Mouse (Mus musculus) frontal cortex, adult 2 months (tissue): ENCODE results near the gene Clec1a. TPM values are rescaled to one million over a fixed set of nuclear protein-coding genes. Genes with fewer than 3 reads are reported as not detected.
A peak's percentile ranks its signal among the peaks of the same experiment; 100 is the strongest.
"Not testable (repeated sequence)": the region's sequence is repeated elsewhere in the genome, so short reads cannot be mapped to it uniquely, and the experiment has no call there.

ENCODE experiments used
- DNase-seq, 2 experiments: peaks; one replicate each; pipeline ENCODE4 v3.0.0; 2022; ENCODE audit warnings: low spot score in 1 of 2; ENCODE audit errors: extremely low spot score in 1 of 2
- polyA plus RNA-seq: library from polyadenylated mRNA; depleted of rRNA; stranded (reverse); fragments of >200 nt; gene quantifications from 2 replicates; pipeline ENCODE4 v1.2.3, GENCODE M21; 2012; rRNA removed

Gene Clec1a
- polyA plus RNA-seq = 1.4 and 1.9 TPM in 2 replicates

DNA sequence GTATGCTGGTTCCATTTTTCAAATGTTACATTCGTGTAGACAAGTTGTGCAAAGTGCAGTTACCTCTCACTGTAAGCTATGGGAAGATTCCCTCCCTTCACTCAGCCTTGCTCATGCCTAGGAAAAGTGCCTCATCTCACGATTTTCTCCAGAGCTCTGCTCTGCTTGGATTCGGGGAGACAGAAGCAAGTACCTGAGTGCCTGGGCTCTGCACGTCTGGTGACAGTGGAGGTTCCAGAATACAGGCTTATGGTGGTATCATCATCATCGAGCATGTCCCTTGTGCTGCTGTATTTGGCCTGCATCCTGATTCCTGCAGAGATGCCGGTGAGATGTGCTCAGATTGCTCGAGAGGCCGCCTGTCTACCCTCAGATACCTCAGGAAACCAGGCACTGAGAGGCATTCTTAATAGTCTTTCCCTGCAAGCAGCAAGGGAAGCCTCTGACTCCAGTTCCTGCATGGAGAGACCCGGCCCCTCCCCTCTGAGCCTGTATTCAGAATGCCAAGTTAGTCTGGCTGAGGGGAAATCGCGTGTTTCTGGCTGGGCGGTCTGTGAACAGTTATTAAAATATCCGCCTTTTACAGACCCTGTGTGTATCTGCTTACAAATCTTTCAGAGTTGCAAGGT lies at the start of gene Clec1a:
Gene Clec1a (minus strand): TSS at position 590 of the 629 bp plus-strand sequence.
- peak in 1 of 2 experiments; percentile 2 for DNase-seq

DNA sequence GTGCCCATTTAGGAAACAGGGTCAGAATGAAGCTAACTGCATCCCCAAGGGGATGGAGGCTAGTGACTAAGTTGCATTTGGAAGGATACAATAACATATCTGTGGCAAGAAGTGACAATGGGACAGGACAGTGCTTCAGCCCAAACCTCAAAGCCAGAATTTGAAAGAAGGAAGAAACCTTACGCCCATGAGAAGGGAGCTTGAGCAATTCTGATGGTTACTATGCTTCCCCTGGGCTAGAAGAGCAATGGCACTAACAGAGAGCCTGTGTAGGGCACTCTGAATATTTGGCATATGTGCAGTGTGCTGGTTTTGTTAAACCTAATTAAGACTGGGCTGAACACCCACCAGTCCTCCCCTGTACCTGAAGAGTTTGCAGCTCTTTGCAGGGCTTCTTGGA lies 47.7 kb upstream of the Clec1a start:
- DNase-seq = not testable (repeated sequence)

DNA sequence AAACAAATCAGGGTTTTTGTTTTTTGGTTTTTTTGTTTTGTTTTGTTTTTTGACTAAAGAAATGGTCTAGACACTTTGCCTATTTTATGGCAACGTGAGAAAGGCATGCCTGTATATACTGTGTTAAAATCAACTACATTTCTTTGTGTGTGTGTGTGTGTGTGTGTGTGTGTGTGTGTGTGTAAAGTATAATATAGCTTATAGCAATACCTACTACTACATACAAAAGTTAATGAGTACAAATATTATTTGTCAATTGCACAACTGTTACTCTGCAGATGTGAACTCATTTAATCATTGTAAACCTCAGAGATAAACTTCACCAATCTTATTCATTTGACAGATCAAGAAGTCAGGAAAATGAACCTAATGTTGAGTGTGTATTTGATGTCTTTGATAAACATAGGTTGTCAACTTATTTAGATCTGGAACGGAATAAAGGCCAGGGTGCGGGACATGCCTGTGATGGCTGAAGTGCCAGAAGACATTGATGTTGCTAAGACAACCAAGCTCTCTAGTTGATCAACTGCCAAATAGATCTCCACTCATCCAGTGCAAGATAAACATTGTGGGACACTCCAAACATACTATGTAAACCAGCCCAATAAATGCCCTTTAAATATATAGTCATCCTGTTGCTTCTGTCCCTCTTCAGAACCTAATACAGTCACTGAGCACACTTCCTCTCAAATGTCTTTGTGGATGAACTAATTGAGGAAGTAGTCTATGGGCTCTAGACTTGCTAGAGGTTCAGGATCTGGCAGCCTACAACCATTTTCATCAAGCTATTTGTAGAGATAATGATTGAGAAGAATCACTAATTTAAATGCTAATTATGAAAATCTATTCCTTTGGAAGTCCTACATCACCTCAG lies 45.8 kb upstream of the Clec1a start:
- DNase-seq = no peak

DNA sequence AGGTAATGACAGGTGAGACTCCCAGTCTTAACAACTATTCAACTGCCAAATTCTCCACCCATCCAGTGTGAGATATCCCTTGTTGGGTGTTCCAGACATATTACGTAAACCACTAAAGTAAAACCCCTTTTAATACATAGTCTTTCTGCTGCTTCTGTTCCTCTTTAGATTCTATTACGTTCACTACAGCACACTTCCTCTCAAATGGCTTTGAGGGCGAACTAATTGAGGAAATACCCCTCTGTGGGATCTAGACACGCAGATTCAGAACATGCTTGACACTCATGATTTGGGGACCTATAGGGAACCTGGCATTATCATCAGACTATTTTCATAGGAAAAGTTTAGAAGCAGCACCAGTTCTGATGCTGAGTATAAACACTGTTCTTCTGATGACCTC lies 43.1 kb upstream of the Clec1a start:
- DNase-seq = no peak

DNA sequence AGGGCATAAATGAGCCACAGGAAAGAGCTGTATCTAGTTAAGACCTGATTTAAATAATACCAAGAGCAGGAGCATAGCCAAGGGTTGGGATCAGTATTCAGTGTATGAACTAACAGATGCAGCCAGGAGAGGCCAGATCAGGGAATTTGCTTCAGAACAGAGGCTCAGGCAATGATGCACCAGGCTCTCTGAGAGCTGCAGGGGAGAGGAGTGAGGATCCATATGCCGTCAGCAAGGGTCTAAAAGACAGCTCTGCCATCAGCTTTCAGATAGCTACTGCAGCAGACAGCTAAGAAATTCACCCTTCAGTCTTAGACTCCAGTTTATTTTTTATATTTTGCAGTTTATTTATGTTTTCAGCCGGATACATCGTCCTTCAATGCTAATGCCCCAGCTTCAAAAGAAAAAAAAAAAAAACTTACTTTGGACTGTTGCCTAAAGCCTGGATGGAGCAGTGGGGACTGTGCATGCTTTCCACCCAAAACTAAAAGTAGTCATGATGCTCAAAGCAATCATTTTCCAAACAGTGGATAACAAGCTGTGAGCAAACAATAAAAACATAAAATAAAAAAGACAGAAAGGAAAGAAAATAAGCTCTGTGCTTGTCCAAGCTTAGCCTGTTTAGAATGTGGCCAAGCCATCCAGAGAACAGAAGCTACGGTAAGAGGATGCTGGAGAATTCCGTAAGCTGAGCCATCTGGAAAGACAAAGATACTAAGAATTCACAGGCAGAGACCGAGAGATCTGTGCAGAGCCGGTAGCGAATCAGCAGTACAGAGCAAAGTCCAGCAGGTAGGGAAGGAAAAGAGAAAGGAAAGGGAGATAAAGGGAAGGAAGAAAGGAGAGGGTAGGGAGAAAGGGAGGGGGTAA lies 28.5 kb upstream of the Clec1a start:
- peak in 1 of 2 experiments; percentile 14 for DNase-seq

DNA sequence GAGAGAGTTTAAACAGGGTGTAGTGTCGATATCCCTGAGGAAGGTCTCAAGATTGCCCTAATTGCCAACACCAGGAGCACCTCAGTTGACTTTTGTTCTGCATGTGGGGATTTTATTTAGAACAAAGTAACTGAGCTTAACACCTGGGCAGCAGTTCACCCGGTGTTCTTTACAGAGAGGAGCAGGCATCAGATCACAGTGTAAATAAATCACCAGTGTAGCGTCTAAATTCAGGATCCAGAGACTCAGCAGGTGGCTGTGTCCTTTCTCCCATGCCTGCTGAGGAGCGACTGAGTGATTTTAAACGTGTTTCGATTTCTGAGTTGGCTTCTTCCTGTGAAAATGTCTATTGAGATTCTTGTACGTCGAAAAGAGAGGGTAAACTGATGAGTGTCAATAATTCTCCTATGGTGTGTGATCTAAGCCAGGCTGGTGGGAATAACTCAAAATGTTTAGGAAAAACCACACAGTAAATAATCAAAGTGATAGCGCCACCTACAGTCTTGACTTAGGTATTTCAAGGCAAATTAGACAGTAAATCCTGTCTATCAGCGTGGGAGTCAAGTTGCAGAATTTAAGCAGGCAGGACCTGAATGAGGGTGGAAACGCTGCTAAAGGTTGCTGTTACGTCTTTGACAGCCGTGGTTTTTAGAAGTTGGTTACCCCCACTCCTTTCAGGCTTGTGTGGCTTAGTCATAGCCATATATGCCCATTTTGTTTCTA lies 24.8 kb upstream of the Clec1a start:
- DNase-seq = peak in 1 of 2 experiments; percentile 48

DNA sequence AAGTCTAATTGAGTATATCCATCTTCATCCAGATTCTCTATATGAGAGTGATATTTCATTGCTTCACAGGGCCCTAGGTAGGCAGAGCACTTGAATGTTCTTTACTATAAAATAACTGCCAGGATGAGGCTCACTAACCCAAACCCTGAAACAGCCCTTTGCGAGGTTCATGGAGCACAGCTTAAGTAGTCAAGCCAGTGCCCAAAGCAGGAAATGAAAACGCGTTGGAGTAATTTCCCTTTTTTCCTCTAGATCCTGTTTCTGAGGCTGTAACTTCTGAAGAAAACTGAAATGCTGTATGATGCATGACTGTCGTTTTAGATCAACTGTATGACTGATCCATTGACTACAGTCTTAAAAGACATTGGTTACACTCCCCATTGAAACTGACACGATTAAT lies 20.8 kb upstream of the Clec1a start:
- no peak for DNase-seq

DNA sequence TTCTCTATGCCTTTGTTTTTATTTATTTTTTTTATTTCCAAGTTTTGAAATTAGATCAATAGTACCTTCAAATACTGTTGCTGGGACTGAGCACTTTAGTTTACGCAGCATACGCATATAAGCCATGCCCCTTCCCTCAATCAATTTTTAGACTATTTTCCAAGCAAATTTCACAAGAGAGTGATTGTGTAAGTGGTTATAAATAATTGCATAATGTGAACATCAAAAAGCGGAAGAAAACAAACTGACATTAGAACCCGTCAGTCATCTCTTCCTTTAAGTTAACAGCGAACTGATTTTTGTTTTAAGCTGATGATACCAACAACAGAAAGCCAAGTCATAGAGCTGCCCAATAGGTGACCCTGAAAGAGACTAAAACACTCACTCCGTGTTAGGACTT lies 19.6 kb upstream of the Clec1a start:
- no peak for DNase-seq

DNA sequence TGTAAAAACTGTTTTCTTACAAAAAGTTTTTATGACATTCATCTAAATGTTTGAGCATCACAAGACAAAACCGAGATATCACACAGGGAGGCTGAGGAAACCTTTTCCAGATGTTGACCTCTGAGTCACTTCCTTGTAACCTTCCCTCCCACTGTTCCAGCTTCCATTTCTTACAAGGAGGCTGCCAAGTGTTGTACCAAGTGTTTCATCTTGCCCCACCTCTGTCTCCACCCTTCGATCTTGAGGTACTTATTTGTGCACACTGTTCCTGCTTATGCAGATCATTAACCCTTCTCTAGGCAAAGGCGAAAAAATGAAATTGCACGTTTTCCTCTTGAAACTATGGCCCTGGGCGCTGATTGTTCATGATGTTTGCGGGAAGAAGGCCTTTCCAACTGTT lies 2.1 kb downstream of the Clec1a start:
- DNase-seq = no peak

DNA sequence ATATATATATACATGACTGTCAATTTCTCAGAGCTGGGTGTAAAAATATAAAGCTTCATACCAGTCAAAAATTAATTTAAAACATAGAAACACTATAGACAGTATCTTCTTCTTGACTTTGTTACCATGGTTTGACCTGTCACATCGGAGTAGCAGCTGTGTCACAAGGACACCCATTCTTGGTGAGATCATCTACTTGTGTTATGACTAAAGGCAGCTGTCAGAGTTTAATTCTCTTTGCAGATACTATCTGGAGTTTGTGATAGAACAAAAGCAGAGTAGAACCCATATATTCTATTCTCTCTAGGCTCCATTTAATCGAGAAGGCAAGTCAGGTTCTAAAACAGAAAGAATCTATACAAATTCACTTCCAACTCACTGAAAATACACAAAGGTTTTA lies 13.8 kb downstream of the Clec1a start:
- DNase-seq = no peak

DNA sequence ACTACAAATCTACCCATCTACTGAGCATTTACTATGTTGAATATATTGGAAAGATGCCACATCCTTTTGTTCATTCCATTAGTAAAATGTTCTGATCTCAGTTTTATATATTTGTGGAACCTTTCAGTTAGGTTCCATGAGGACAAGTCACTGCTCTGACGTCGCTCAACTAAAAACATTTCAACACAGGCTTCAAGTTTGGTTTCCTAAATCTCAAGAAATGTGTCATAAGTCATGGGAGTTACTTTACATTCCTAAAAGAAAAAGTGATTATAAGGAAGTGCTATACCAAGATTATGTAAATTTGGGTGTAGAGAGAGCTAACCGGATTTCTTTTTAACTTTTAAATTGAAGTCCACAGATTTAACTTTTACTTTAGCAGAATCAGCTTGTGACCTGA lies 15.8 kb downstream of the Clec1a start:
- DNase-seq = no peak

DNA sequence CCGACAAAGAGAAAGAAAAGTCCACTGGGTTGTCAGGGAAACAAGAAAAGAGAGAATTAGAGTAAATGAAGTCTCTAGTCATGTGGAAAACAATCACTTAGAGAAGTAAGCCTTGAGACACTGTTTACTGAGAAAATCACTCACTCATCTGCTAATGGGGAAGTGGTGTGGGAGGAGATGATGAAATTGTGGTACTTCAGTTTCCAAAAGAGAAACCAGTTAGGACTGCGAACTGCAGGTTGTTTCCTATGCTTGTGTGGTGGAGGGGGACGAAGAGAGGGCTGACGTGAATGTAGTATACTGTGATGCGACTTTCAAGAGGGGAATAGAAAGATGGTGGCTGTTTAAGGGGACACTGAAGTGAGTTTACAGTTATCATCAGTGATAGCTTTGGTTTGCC lies 17.6 kb downstream of the Clec1a start:
- no peak for DNase-seq

DNA sequence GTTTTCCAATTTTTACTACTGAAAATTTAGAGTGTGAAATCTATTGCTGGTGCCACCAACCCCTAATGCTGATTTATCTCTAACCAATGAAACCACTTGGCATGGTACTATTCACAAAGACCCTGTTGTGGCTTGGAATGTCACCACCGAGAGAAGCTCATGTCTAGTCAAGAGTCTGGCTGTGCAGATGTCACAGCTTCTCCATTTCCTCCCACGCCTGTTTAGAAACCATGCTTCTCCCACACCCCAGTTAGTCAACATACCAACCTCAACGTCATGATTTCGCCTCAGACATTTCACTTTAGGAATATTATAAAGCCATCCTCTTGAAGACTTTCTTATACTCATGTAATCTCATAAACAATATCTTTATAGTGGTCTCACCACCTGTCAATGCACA lies 24.5 kb downstream of the Clec1a start:
- no peak for DNase-seq

DNA sequence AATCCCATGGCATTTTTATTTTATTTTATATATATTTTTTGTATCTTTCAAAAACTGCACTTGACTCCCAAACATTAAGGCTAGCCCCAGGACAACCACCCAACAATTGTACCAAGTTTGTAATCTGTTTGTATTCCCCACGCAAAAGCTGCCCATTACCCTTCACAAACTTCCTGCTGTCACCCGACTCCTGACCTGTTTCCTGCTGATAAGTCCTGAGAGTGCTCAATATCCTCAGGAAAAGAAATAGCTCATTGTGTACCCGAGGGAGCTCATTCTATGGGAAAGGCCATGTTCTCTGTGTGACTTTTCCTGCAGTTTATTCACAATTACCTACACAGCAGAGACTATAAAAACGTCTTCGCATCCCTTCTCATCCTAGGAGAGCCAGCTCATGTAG lies 26.0 kb downstream of the Clec1a start:
- DNase-seq = no peak

DNA sequence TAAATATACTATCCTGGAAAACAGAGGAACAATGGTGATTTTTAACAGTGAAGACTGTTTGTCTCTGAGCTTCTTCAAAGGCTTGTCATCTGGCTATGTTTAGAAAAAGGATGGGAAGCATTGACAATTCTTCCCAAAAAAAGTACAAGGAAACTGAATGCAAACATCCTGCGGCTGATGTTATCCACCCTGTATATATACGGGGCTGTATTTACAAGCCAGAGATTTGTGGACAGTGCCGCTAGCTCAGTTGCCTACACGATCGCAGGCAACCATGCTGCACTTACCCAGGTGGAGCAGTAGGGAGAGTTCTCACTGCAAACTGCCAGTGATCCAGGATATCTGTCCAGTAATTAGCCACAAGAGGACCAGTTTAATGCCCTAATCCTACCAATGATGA lies 26.6 kb downstream of the Clec1a start:
- DNase-seq = peak; percentile 2 to 5

DNA sequence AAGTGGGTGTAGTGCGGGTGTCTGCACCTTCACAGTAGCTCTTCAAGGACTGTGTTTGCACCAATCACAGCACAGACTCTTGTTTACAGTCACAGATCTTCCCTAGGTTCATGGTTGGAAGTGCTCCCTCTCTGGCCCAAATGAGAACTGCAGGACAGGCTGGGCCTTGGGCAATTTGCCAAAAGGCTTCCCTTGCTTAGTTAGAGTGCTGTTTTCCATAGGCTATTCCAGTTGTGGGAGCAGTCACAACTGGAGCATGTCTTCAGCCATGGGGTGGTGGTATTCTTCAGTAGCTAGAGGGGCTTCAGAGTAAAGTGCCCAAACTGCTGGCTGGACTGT lies 28.1 kb downstream of the Clec1a start:
- peak; percentile 28 to 76 for DNase-seq

DNA sequence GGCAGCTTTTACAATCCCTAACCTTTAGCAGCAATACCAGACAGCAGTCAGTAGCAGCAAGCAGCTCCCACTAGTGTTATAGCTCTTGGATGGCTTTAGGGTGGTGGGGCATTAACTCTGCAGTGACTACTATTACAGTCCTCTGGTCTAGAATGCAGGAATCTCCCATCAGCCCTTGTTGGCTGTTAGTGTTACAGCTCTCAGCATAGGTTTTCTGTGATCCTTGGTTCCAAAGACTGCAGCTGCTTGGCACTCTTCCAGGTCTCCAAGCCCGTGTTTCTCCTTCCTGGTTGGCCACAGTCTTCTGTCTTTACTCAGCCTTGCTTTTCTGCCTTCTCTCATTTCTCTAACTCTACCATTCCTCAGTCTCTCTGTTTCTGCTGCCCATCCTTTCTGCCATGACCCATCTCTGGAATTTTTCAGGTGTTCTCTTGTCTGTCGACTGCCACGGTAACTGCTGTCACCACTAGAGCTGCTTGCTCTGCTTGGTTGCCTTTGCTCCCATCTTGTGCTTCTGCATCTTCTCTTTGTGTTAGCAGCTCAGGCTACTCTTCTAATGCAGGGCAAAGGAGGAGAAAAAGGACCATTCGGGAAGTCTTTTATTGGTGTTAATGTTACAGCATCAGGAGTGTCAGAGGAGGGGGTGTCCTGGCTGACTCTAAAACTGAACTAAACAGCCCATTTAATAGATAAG lies 28.6 kb downstream of the Clec1a start:
- DNase-seq = no peak

DNA sequence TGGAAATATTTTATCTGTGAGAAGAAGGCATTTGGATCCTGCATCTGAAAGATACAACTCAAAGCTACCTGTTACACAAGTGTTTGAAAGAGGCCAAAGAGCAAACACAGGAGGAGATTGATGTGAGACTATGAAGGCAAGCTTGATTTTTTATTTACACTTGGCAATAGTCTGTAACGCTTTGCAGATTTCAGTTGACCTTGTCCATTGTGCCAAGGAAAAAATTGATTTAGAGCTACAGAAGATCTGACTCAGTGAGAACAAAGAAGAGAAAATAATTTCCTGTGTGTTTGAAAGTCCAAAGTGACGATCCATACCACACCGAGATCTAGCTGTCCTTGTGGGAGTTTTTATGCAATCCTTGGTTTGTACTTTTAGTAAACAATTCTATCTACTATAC lies 29.5 kb downstream of the Clec1a start:
- DNase-seq = no peak

DNA sequence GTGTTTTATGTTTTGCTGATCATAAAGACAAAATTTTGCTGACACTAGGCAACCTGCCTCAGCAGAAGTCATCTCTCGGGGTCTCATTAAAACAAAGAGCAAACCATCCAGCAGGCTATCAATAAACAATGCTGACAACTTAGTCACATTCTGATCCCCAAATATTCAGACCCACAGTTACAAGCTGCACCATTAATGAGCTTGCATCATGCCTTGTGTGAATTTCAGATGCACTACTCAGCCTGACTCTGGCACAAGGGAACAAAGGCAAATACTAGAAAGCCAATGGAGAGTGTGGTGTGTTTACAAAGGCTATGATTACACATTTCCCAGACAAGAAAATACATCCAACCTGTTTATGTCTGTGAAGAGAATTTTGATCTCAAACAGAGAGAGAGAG lies 37.6 kb downstream of the Clec1a start:
- DNase-seq = no peak

DNA sequence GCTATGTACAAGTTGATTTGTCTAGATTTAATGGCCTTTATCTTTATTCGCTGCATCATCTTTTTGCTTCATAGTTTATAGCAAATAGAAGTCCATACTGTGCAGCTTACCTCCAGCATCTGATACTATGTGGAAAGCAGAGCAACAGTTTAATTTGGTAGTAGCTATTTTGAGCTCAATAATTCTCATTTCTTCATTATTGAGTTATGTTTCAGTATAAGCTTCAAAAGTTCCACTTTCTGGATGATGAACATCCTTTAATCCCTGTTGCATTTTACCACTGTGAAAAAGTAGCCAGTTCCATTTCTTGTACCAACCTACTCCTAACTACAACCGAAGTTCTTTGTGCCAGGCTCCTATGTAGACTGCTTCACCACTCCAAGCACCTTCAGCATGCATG lies 43.2 kb downstream of the Clec1a start, which contains the start of gene Clec9a:
Gene Clec9a (plus strand): TSS at position 301 of the 400 bp plus-strand sequence.
- DNase-seq = no peak
